Mouse (Mus musculus): ENCODE data around the gene Inpp5a. TPM values are rescaled to one million over a fixed set of nuclear protein-coding genes. Genes with fewer than 3 reads are reported as not detected.

Gene Inpp5a
- total RNA-seq, 2 experiments from 2014 or later: 59.4 to 64.1 TPM

GRCm38 (mm10) chr7:139580851-139581775 lies 192.2 kb downstream of the Inpp5a start:
- peak; percentile 26 for DNase-seq

- peak; percentile 35 for DNase-seq
These were observed 193.1 kb downstream of the Inpp5a start for GRCm38 (mm10) chr7:139581801-139582571.

- peak; percentile 61 for DNase-seq
These were observed 193.7 kb downstream of the Inpp5a start, which contains the start of gene Nkx6-2 for GRCm38 (mm10) chr7:139582595-139582994. Gene Nkx6-2, minus strand, starts transcription at chr7:139582797.

GRCm38 (mm10) chr7:139583094-139583737 lies 194.3 kb downstream of the Inpp5a start:
- DNase-seq: no peak

GRCm38 (mm10) chr7:139584221-139585175 lies 195.6 kb downstream of the Inpp5a start:
- peak; percentile 26 for DNase-seq

GRCm38 (mm10) chr7:139585183-139585821 lies 196.4 kb downstream of the Inpp5a start:
- DNase-seq: no peak

- DNase-seq: no peak
These were observed 199.0 kb downstream of the Inpp5a start for GRCm38 (mm10) chr7:139587919-139588318.

- peak; percentile 50 for DNase-seq
These were observed 201.4 kb downstream of the Inpp5a start for GRCm38 (mm10) chr7:139590302-139590701.

- no peak for DNase-seq
These were observed 202.4 kb downstream of the Inpp5a start for GRCm38 (mm10) chr7:139591311-139591710.

GRCm38 (mm10) chr7:139595311-139595710 lies 206.4 kb downstream of the Inpp5a start:
- DNase-seq: no peak

- DNase-seq: no peak
These were observed 207.0 kb downstream of the Inpp5a start for GRCm38 (mm10) chr7:139595862-139596261.

- no peak for DNase-seq
These were observed 221.4 kb downstream of the Inpp5a start for GRCm38 (mm10) chr7:139610328-139610727.

GRCm38 (mm10) chr7:139615767-139616766 lies 227.2 kb downstream of the Inpp5a start:
- peak; percentile 80 for DNase-seq

- no peak for DNase-seq
These were observed 233.7 kb downstream of the Inpp5a start for GRCm38 (mm10) chr7:139622568-139622967.

GRCm38 (mm10) chr7:139625156-139625555 lies 236.2 kb downstream of the Inpp5a start:
- no peak for DNase-seq

Measured in adrenal gland, postnatal 10 days (tissue).